Mouse (Mus musculus) CH12.LX (cell line): Measurements from ENCODE around the gene Hk1. TPM values are rescaled to one million over a fixed set of nuclear protein-coding genes. Genes with fewer than 3 reads are reported as not detected.

Experiments
- DNase-seq: peaks from one replicate; pipeline ENCODE4 v3.0.0-alpha.2; 2013; ENCODE audit errors: extremely low read depth
- H3K27ac ChIP-seq: 2 replicates; pipeline ENCODE4 v1.5.1; 2012; ENCODE audit warnings: low read depth, mild to moderate bottlenecking, control low read depth, moderate library complexity; ENCODE audit not compliant: insufficient read depth
- H3K27me3 ChIP-seq: replicated peaks from 2 replicates; pipeline ENCODE3; 2012; ENCODE audit warnings: inconsistent platforms
- H3K36me3 ChIP-seq, 2 experiments: replicated peaks in 1 of 2; 2 replicates each; pipeline versions ENCODE3 to v1.6.1; 2012; ENCODE audit warnings: inconsistent platforms in 1 of 2, low read length in 1 of 2, mild to moderate bottlenecking in 1 of 2, mixed read lengths in 1 of 2, moderate library complexity in 1 of 2; ENCODE audit not compliant: control insufficient read depth in 1 of 2, insufficient read depth in 1 of 2
- H3K4me1 ChIP-seq, 2 experiments: 2 replicates each; pipeline ENCODE4 v1.6.1; 2012; ENCODE audit warnings: inconsistent platforms in 1 of 2, moderate library complexity in 1 of 2; ENCODE audit not compliant: insufficient read depth in 2 of 2, control insufficient read depth in 1 of 2
- H3K4me2 ChIP-seq: 2 replicates; pipeline ENCODE4 v1.6.1; 2012; ENCODE audit warnings: low read depth, mild to moderate bottlenecking, control low read depth; ENCODE audit not compliant: poor library complexity, insufficient read depth, severe bottlenecking
- H3K4me3 ChIP-seq, 3 experiments: fragments of 150-350 bp in 1 of 3; sonication (generic) in 1 of 3; replicated peaks in 1 of 3; 2 replicates each; pipeline versions ENCODE3 to v1.5.1; 2011 to 2012; ENCODE audit warnings: low read depth in 2 of 3, low read length in 2 of 3, mild to moderate bottlenecking in 2 of 3, moderate library complexity in 2 of 3, control low read depth in 1 of 3, improper control_type of control experiment in 1 of 3, inconsistent platforms in 1 of 3, mixed read lengths in 1 of 3; ENCODE audit not compliant: poor library complexity in 1 of 3
- H3K79me2 ChIP-seq: replicated peaks from 2 replicates; pipeline ENCODE4 v1.6.1; 2012; ENCODE audit warnings: mild to moderate bottlenecking, moderate library complexity; ENCODE audit not compliant: control insufficient read depth, poor library complexity, insufficient read depth, severe bottlenecking; ENCODE audit errors: extremely low read depth
- H3K9ac ChIP-seq: 2 replicates; pipeline ENCODE4 v1.6.1; 2012; ENCODE audit warnings: low read depth, mild to moderate bottlenecking, control low read depth, moderate library complexity; ENCODE audit not compliant: insufficient read depth
- H3K9me3 ChIP-seq: replicated peaks from 2 replicates; pipeline ENCODE3; 2012; ENCODE audit warnings: low read length, inconsistent platforms, mixed read lengths
- BHLHE40 ChIP-seq: IDR thresholded peaks from 2 replicates; pipeline ENCODE4 v1.6.1; 2011; ENCODE audit warnings: mild to moderate bottlenecking, low read depth, low read length, improper control_type of control experiment
- CTCF ChIP-seq, 2 experiments: IDR thresholded peaks in 1 of 2; conservative IDR thresholded peaks in 1 of 2; 2 replicates each; pipeline ENCODE4 v1.5.1; 2011 to 2012; ENCODE audit warnings: low read depth in 2 of 2, low read length in 2 of 2, improper control_type of control experiment in 1 of 2, inconsistent platforms in 1 of 2, mild to moderate bottlenecking in 1 of 2, moderate library complexity in 1 of 2
- ETS1 ChIP-seq: conservative IDR thresholded peaks from 2 replicates; pipeline ENCODE4 v1.6.1; 2012; ENCODE audit warnings: low read depth, mild to moderate bottlenecking, inconsistent platforms, low read length, improper control_type of control experiment, moderate library complexity
- GABPA ChIP-seq: IDR thresholded peaks from 2 replicates; pipeline ENCODE4 v1.6.1; 2012; ENCODE audit warnings: low read depth, low read length, improper control_type of control experiment, inconsistent platforms; ENCODE audit not compliant: insufficient replicate concordance
- HCFC1 ChIP-seq: IDR thresholded peaks from 2 replicates; pipeline ENCODE4 v1.6.1; 2012; ENCODE audit warnings: low read depth, mild to moderate bottlenecking, inconsistent platforms, low read length, improper control_type of control experiment
- JUN ChIP-seq: IDR thresholded peaks from 2 replicates; pipeline ENCODE4 v1.6.1; 2011; ENCODE audit warnings: low read depth, mild to moderate bottlenecking, low read length, improper control_type of control experiment, moderate library complexity; ENCODE audit not compliant: insufficient read depth
- MAZ ChIP-seq: IDR thresholded peaks from 2 replicates; pipeline ENCODE4 v1.6.1; 2012; ENCODE audit warnings: low read depth, mild to moderate bottlenecking, inconsistent platforms, low read length, improper control_type of control experiment, moderate library complexity
- MEF2A ChIP-seq: IDR thresholded peaks from 2 replicates; pipeline ENCODE4 v1.6.1; 2014; ENCODE audit warnings: low read depth, mild to moderate bottlenecking, inconsistent platforms, low read length, improper control_type of control experiment, borderline replicate concordance
- MXI1 ChIP-seq: IDR thresholded peaks from 2 replicates; pipeline ENCODE4 v1.6.1; 2011; ENCODE audit warnings: mild to moderate bottlenecking, low read depth, low read length, improper control_type of control experiment
- MYC ChIP-seq: IDR thresholded peaks from 2 replicates; pipeline ENCODE4 v1.6.1; 2011; ENCODE audit warnings: low read depth, mild to moderate bottlenecking, improper control_type of control experiment, low read length
- NELFE ChIP-seq: IDR thresholded peaks from 2 replicates; pipeline ENCODE4 v1.6.1; 2011; ENCODE audit warnings: low read depth, low read length, improper control_type of control experiment
- NRF1 ChIP-seq: IDR thresholded peaks from 2 replicates; pipeline ENCODE4 v1.6.1; 2014; ENCODE audit warnings: low read depth, mild to moderate bottlenecking, inconsistent platforms, low read length, improper control_type of control experiment, moderate library complexity
- POLR2A ChIP-seq: IDR thresholded peaks from 2 replicates; pipeline ENCODE4 v1.6.1; 2011; ENCODE audit warnings: low read depth, mild to moderate bottlenecking, improper control_type of control experiment, low read length
- POLR2AphosphoS2 ChIP-seq: IDR thresholded peaks from 2 replicates; pipeline ENCODE4 v1.6.1; 2011; ENCODE audit warnings: low read depth, low read length, improper control_type of control experiment
- RAD21 ChIP-seq: IDR thresholded peaks from 2 replicates; pipeline ENCODE4 v1.6.1; 2011; ENCODE audit warnings: low read depth, mild to moderate bottlenecking, low read length, improper control_type of control experiment, moderate library complexity
- RCOR1 ChIP-seq: conservative IDR thresholded peaks from 2 replicates; pipeline ENCODE4 v1.6.1; 2012; ENCODE audit warnings: low read depth, mild to moderate bottlenecking, inconsistent platforms, low read length, improper control_type of control experiment
- SIN3A ChIP-seq: IDR thresholded peaks from 2 replicates; pipeline ENCODE4 v1.6.1; 2012; ENCODE audit warnings: low read length, improper control_type of control experiment, inconsistent platforms
- SMC3 ChIP-seq: IDR thresholded peaks from 2 replicates; pipeline ENCODE4 v1.6.1; 2011; ENCODE audit warnings: low read depth, low read length, improper control_type of control experiment
- TBP ChIP-seq: conservative IDR thresholded peaks from 2 replicates; pipeline ENCODE4 v1.6.1; 2011; ENCODE audit warnings: low read depth, low read length, improper control_type of control experiment
- USF1 ChIP-seq: IDR thresholded peaks from 2 replicates; pipeline ENCODE4 v1.6.1; 2014; ENCODE audit warnings: low read depth, mild to moderate bottlenecking, inconsistent platforms, low read length, improper control_type of control experiment
- ZC3H11A ChIP-seq: IDR thresholded peaks from 2 replicates; pipeline ENCODE4 v1.6.1; 2012; ENCODE audit warnings: low read depth, mild to moderate bottlenecking, inconsistent platforms, low read length, improper control_type of control experiment
- dilution Hi-C: fragments of 300-500 bp; cut with MboI; formaldehyde crosslinking; loops from 2 replicates; pipeline ENCODE4 v1.14.3; 2020; ENCODE audit warnings: low sequenced_read_pairs; ENCODE audit not compliant: extremely low pct_unique_long_range_greater_than_20kb, extremely low pct_ligation_motif_present
- in situ Hi-C: fragments of 300-500 bp; cut with MboI; formaldehyde crosslinking; loops from 3 replicates; pipeline ENCODE4 v1.14.3; 2019; ENCODE audit warnings: low sequenced_read_pairs, low pct_ligation_motif_present, low pct_unique_long_range_greater_than_20kb, mixed read lengths
- polyA plus RNA-seq: library from polyadenylated mRNA; unstranded; fragments of >175 nt; gene quantifications from 2 replicates; pipeline ENCODE4 v1.2.1, GENCODE M21; 2012; ENCODE audit warnings: low read depth; ENCODE audit not compliant: insufficient read length
- total RNA-seq, 2 experiments: library from RNA; depleted of rRNA; stranded (reverse); fragments of 300-350 nt in 1 of 2; fragments of >200 nt in 1 of 2; gene quantifications; 2 replicates each; pipeline ENCODE4 v1.2.3; 2012 to 2014

The Hk1 gene
- total and polyA plus RNA-seq, 3 experiments = 9.3 to 30.1 (median 23.4) TPM

DNA sequence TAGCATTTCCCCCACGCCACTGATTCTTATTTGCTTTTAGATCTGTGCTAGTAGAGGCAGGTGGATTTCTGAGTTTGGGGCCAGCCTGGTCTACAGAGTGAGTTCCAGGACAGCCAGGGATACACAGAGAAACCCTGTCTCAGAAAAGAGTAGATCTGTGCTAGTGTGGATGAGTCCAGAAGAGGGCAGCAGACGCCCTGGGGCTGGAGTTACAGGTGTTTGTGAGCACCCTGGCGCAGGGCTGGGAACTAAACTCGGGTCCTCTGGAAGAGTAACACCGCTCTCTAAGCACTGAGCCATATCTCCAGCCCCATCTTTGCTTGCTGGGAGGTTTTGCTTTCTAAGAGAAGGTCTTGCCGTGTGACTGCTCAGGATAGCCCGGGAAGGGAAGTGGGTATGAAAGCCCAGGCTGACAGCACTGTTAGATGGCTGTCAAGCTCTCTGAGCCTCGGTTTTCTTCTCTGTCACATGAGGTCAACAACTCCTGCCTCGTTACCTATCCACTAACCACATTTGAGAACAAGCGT, 50.8 kb downstream of the Hk1 start:
- dilution Hi-C loops (no loop called here), in situ Hi-C loops (no loop called here)
- peaks cover 3% of the 10 kb centered on the region for H3K9me3 ChIP-seq
- peaks cover 0 to 24% of the 10 kb centered on the region in 2 experiments for H3K36me3 ChIP-seq
- H3K9ac ChIP-seq = no peak overlapping the region
- no peak overlapping the region for H3K4me3 ChIP-seq
- no peak overlapping the region for H3K27ac ChIP-seq
- DNase-seq = no peak
- H3K27me3 ChIP-seq = no peaks in the 10 kb centered on the region
- TF ChIP-seq BHLHE40 (no peak), CTCF (conservative IDR thresholded peaks at IDR 0.05 in 1 of 2, IDR thresholded peaks at IDR 0.05 in 1 of 2; ENCODE audit: low read depth in 2 of 2, low read length in 2 of 2) (peak in 1 of 2 experiments; percentile 30; a peak in 2 of 4 replicates), ETS1 (no peak), RCOR1 (no peak), RAD21 (peak; percentile 5; the same call in 1 of the 2 replicates), MAZ (no peak), SMC3 (no peak)
- peaks cover 16 to 38% of the 10 kb centered on the region in 2 experiments for H3K4me1 ChIP-seq
- H3K4me2 ChIP-seq = no peak overlapping the region
- no peaks in the 10 kb centered on the region for H3K79me2 ChIP-seq

DNA sequence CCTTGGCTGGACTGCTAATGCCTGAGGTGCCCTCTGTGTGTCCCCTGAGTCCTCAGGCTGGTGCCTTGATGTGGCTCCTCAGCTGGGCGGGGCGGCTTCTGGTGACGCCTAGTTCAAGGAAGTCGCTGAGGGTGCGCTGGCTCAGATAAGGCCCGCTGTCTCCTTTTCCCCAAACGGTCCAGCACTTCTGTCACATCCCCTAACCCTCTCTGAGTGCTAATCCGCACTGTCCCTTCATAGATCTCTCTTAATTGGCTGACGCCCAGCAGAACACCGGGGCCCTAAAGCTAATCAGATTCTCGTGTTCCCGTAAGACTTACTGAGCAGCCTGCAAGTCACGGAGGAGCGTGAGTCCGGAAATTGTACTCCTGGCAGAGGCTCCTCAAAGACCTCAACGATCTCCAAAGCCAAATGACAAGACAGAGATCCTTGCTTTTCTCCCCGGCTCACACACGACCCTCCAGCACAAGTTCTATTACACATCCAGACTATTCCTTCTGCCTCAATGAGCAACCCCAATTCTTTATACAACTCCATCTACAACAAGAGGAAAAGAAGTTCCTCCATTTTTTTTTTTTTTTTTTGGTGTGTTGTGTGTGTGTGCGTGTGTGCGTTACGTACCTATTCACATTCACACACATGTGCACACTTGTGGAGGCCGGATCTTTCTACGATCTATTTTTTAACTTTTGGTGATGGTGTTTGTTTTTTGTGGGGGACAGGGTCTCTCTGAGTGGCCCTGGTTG, 52.0 kb downstream of the Hk1 start:
- Histone ChIP-seq H3K9me3 (peaks cover 3% of the 10 kb centered on the region), H3K4me1 (peaks cover 15 to 38% of the 10 kb centered on the region in 2 experiments), H3K36me3 (peaks cover 0 to 24% of the 10 kb centered on the region in 2 experiments), H3K9ac (no peak overlapping the region), H3K27me3 (no peaks in the 10 kb centered on the region), H3K27ac (no peak overlapping the region), H3K79me2 (no peaks in the 10 kb centered on the region), H3K4me3 (no peak overlapping the region), H3K4me2 (no peak overlapping the region)
- in situ Hi-C loops = no loop called here
- no peak for DNase-seq
- dilution Hi-C loops = no loop called here
- TF ChIP-seq POLR2A = no peak
- TF ChIP-seq RAD21 = no peak
- TF ChIP-seq SIN3A = no peak
- no peak for TF ChIP-seq POLR2AphosphoS2
- no peak for TF ChIP-seq MEF2A
- no peak for TF ChIP-seq GABPA
- TF ChIP-seq JUN = no peak
- TF ChIP-seq ZC3H11A = no peak
- TF ChIP-seq USF1 = no peak
- TF ChIP-seq NRF1 = no peak
- TF ChIP-seq MXI1 = no peak
- TF ChIP-seq NELFE = no peak
- TF ChIP-seq RCOR1 = no peak
- TF ChIP-seq MYC = no peak
- no peak for TF ChIP-seq CTCF (conservative IDR thresholded peaks at IDR 0.05 in 1 of 2, IDR thresholded peaks at IDR 0.05 in 1 of 2; ENCODE audit: low read depth in 2 of 2, low read length in 2 of 2)
- TF ChIP-seq HCFC1 = no peak
- TF ChIP-seq TBP = no peak
